Comparison of ENCODE assay signal across 8 mouse cellular contexts in the genomic region with DNA sequence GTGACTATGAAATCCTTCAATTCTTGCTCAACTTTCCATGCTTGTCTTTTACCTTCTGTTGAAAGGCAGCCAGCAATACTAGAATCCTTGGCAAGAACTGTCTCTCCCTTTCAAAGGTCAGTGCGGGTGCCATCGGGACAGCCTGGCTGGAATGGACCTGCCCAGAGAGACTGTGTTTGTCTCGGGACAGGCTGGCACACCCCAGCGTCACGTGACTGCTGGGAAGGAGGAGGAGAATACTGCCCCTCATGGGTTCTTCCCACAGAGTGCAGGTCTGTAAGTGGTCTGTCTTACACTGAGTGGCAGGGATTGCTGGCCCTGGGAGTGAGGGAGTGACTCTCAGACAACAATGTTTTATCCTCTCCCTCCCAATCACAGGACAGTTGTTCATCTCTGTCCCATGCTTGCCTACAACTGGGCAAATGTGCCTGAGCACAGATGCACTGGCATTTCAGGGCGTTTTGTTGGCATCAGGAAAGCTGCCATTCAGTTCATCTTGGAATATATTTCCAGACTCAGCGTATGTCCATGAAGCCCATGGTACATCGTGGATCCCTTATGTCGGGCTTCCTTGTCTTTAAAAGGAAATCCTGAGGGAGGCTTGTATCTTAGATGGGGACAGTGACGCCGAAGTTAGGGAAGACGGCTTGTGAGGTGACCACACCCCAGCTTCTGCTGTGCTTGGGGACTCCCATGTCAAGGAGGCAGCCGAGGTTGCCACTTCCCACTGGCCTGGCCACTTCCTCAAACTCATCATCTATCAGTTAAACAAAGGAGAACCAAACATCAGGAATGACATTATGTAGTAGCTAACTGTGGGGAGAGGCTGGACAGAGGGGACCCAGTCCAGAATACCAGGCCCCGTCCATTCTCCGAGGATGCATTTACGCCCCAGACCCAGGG.
DNase-seq lines count a peak whose midpoint lies in the region; ATAC-seq and TF ChIP-seq lines count a peak whose summit lies in the region.

No protein-coding gene starts in this region.

- peaks cover 21% of the 10 kb centered on the region for H3K4me1 ChIP-seq in forebrain, postnatal 0 days (ENCODE audit: insufficient read depth)
- no peaks in the 10 kb centered on the region for H3K4me1 ChIP-seq in forebrain, embryonic 11.5 days (replicated peaks; ENCODE audit: control insufficient read depth, insufficient read depth, low read length)
- peaks cover 11% of the 10 kb centered on the region; the same call in 1 of the 2 replicates for H3K4me1 ChIP-seq in embryonic facial prominence, embryonic 15.5 days
- H3K4me1 ChIP-seq in hindbrain, postnatal 0 days (ENCODE audit: insufficient read depth, low read length), result peaks cover 6% of the 10 kb centered on the region; the same call in 1 of the 2 replicates
- peaks cover 19% of the 10 kb centered on the region for H3K4me1 ChIP-seq in midbrain, embryonic 15.5 days

- DNase-seq in forebrain, postnatal 0 days, result no peak
- DNase-seq in forebrain, embryonic 11.5 days (ENCODE audit: low spot score), result no peak
- peak; percentile 73 for DNase-seq in Muller cell, postnatal 12 days (ENCODE audit: inconsistent ontology term)
- DNase-seq in hindbrain, postnatal 0 days (ENCODE audit: low spot score), result peak; percentile 68
- no peak for DNase-seq in layer of hippocampus, postnatal 25 days (ENCODE audit: extremely low spot score in 1 of 2, low spot score in 1 of 2)

- 0 out of 2 replicates have a peak overlapping the region, but pooled peaks have one; percentile 3 for H3K27ac ChIP-seq in forebrain, postnatal 0 days (ENCODE audit: low read depth, low read length)
- no peak overlapping the region for H3K27ac ChIP-seq in forebrain, embryonic 11.5 days (ENCODE audit: low read depth, low read length)
- no peak overlapping the region for H3K27ac ChIP-seq in embryonic facial prominence, embryonic 15.5 days (replicated peaks)
- peak overlapping the region; percentile 6; the same call in 1 of the 2 replicates for H3K27ac ChIP-seq in hindbrain, postnatal 0 days
- H3K27ac ChIP-seq in midbrain, embryonic 15.5 days, result no peak overlapping the region

- H3K4me3 ChIP-seq in forebrain, postnatal 0 days (ENCODE audit: low read depth, low read length), result no peak overlapping the region
- no peak overlapping the region for H3K4me3 ChIP-seq in forebrain, embryonic 11.5 days (ENCODE audit: low read depth, low read length)
- H3K4me3 ChIP-seq in embryonic facial prominence, embryonic 15.5 days (replicated peaks), result no peak overlapping the region
- H3K4me3 ChIP-seq in hindbrain, postnatal 0 days (ENCODE audit: low read length), result no peak overlapping the region
- H3K4me3 ChIP-seq in midbrain, embryonic 15.5 days, result no peak overlapping the region

- ATAC-seq in forebrain, postnatal 0 days, result peak; percentile 56
- ATAC-seq in forebrain, embryonic 11.5 days (replicated peaks; ENCODE audit: low FRiP score), result no peak
- 0 out of 2 replicates have a peak, but pooled peaks have one; percentile 24 for ATAC-seq in embryonic facial prominence, embryonic 15.5 days (ENCODE audit: insufficient number of reproducible peaks, low FRiP score, low TSS enrichment, low read depth)
- ATAC-seq in hindbrain, postnatal 0 days, result peak; percentile 84
- ATAC-seq in midbrain, embryonic 15.5 days (replicated peaks), result peak; percentile 55; the same call in 1 of the 2 replicates
- no peak for ATAC-seq in inflammation-experienced regulatory T-cells, adult 6 months

- WGBS in forebrain, postnatal 0 days, result 81% methylated on average over 16 of the region's 16 CpGs
- WGBS in forebrain, embryonic 11.5 days, result 88% methylated on average over 16 of the region's 16 CpGs
- 89% methylated on average over 16 of the region's 16 CpGs for WGBS in embryonic facial prominence, embryonic 15.5 days
- 77% methylated on average over 16 of the region's 16 CpGs for WGBS in hindbrain, postnatal 0 days
- 90% methylated on average over 16 of the region's 16 CpGs for WGBS in midbrain, embryonic 15.5 days

- H3K9me3 ChIP-seq in forebrain, postnatal 0 days (ENCODE audit: low read length), result no peaks in the 10 kb centered on the region
- H3K9me3 ChIP-seq in forebrain, embryonic 11.5 days (ENCODE audit: control insufficient read depth, low read length), result no peaks in the 10 kb centered on the region
- H3K9me3 ChIP-seq in embryonic facial prominence, embryonic 15.5 days (replicated peaks), result no peaks in the 10 kb centered on the region
- no peaks in the 10 kb centered on the region for H3K9me3 ChIP-seq in hindbrain, postnatal 0 days (ENCODE audit: low read length)
- no peaks in the 10 kb centered on the region for H3K9me3 ChIP-seq in midbrain, embryonic 15.5 days

- H3K4me2 ChIP-seq in forebrain, postnatal 0 days (ENCODE audit: low read depth), result no peak overlapping the region
- H3K4me2 ChIP-seq in forebrain, embryonic 11.5 days (ENCODE audit: low read depth, low read length, severe bottlenecking), result no peak overlapping the region
- H3K4me2 ChIP-seq in embryonic facial prominence, embryonic 15.5 days (replicated peaks), result no peak overlapping the region
- no peak overlapping the region for H3K4me2 ChIP-seq in hindbrain, postnatal 0 days (ENCODE audit: low read depth, low read length)
- no peak overlapping the region for H3K4me2 ChIP-seq in midbrain, embryonic 15.5 days

- no peaks in the 10 kb centered on the region for H3K36me3 ChIP-seq in forebrain, postnatal 0 days (ENCODE audit: insufficient read depth)
- H3K36me3 ChIP-seq in forebrain, embryonic 11.5 days (ENCODE audit: control insufficient read depth, insufficient read depth, low read length), result no peaks in the 10 kb centered on the region
- no peaks in the 10 kb centered on the region for H3K36me3 ChIP-seq in embryonic facial prominence, embryonic 15.5 days
- H3K36me3 ChIP-seq in hindbrain, postnatal 0 days (ENCODE audit: insufficient read depth, low read length), result no peaks in the 10 kb centered on the region
- no peaks in the 10 kb centered on the region for H3K36me3 ChIP-seq in midbrain, embryonic 15.5 days (replicated peaks)

- no peak for TF ChIP-seq CTCF in forebrain, postnatal 0 days (IDR thresholded peaks at IDR 0.05; ENCODE audit: low read depth)
- 0 out of 2 replicates have a peak, but pooled peaks have one; percentile 11 for TF ChIP-seq CTCF in hindbrain, postnatal 0 days (IDR thresholded peaks at IDR 0.05; ENCODE audit: low read depth)

- H3K9ac ChIP-seq in forebrain, postnatal 0 days, result no peak overlapping the region
- no peak overlapping the region for H3K9ac ChIP-seq in forebrain, embryonic 11.5 days (ENCODE audit: low read length)
- no peak overlapping the region; the same call in 1 of the 2 replicates for H3K9ac ChIP-seq in embryonic facial prominence, embryonic 15.5 days
- H3K9ac ChIP-seq in hindbrain, postnatal 0 days (replicated peaks; ENCODE audit: low read length), result no peak overlapping the region
- no peak overlapping the region for H3K9ac ChIP-seq in midbrain, embryonic 15.5 days

- H3K27me3 ChIP-seq in forebrain, postnatal 0 days (ENCODE audit: insufficient read depth, low read length), result no peaks in the 10 kb centered on the region
- H3K27me3 ChIP-seq in forebrain, embryonic 11.5 days (ENCODE audit: control insufficient read depth, insufficient read depth, low read length), result no peaks in the 10 kb centered on the region
- no peaks in the 10 kb centered on the region for H3K27me3 ChIP-seq in embryonic facial prominence, embryonic 15.5 days
- H3K27me3 ChIP-seq in hindbrain, postnatal 0 days (ENCODE audit: insufficient read depth, low read length), result no peaks in the 10 kb centered on the region
- H3K27me3 ChIP-seq in midbrain, embryonic 15.5 days (replicated peaks), result no peaks in the 10 kb centered on the region

Comparison
In these comparisons a context has a peak if more than half of its experiments do, and no peak if none do; other contexts are left out.
1. ATAC-seq: peak in forebrain, postnatal 0 days (single experiment), embryonic facial prominence, embryonic 15.5 days (single experiment), hindbrain, postnatal 0 days (single experiment) and midbrain, embryonic 15.5 days (single experiment); none in forebrain, embryonic 11.5 days (single experiment) and inflammation-experienced regulatory T-cells, adult 6 months (single experiment).
2. H3K27ac ChIP-seq: peak in forebrain, postnatal 0 days (single experiment) and hindbrain, postnatal 0 days (single experiment); none in forebrain, embryonic 11.5 days (single experiment), embryonic facial prominence, embryonic 15.5 days (single experiment) and midbrain, embryonic 15.5 days (single experiment).
3. DNase-seq: peak in Muller cell, postnatal 12 days (single experiment) and hindbrain, postnatal 0 days (single experiment); none in forebrain, postnatal 0 days (single experiment), forebrain, embryonic 11.5 days (single experiment) and layer of hippocampus, postnatal 25 days (0 of 2).